Mouse (Mus musculus): ENCODE data around the gene Palm. TPM values are rescaled to one million over a fixed set of nuclear protein-coding genes. Genes with fewer than 3 reads are reported as not detected.

Palm gene
- polyA plus RNA-seq, 1 experiment from 2014 or later: 63.7 TPM

DNA sequence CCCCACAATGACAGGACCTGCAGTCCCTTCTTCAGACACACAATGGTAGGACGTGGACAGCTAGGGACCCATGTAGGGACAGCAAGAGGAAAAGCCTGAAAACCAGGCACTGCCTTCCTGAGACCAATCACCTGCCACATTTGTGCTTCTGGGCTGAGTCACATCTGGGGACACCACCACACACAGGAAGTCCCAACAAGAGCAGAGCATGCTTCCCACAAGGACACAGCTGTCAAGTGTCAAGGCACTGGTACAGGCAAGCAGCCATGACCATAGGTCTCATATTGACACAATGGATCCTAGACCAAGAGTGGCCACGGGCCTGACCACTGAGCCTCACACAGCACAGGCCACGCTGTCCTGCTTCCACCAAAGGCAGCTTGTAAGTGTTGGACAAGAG is 30.5 kb upstream of the Palm start:
- Histone ChIP-seq H3K4me3 (no peak overlapping the region), H3K36me3 (peaks cover 43% of the 10 kb centered on the region), H3K4me2 (no peak overlapping the region), H3K4me1 (peaks cover 29% of the 10 kb centered on the region), H3K27ac (no peak overlapping the region), H3K27me3 (no peaks in the 10 kb centered on the region), H3K9me3 (no peaks in the 10 kb centered on the region), H3K9ac (no peak overlapping the region)
- 83% methylated on average over 3 of the region's 3 CpGs for WGBS
- no peak for ATAC-seq (ENCODE audit: borderline replicate concordance, extremely low read depth, low FRiP score, low TSS enrichment)

- H3K36me3 ChIP-seq: peaks cover 29% of the 10 kb centered on the region
- peaks cover 36% of the 10 kb centered on the region for H3K4me1 ChIP-seq
- no peaks in the 10 kb centered on the region for H3K9me3 ChIP-seq
- H3K27me3 ChIP-seq: no peaks in the 10 kb centered on the region
- whole genome bisulfite sequencing: 70% methylated on average over 7 of the region's 7 CpGs
- no peak for ATAC-seq (ENCODE audit: borderline replicate concordance, extremely low read depth, low FRiP score, low TSS enrichment)
- no peak overlapping the region for H3K4me2 ChIP-seq
- no peak overlapping the region for H3K9ac ChIP-seq
- H3K27ac ChIP-seq: no peak overlapping the region
- H3K4me3 ChIP-seq: no peak overlapping the region
These were observed 29.1 kb upstream of the Palm start for GRCm38 (mm10) chr10:79764234-79764633.

- Histone ChIP-seq H3K27me3 (no peaks in the 10 kb centered on the region), H3K9ac (peak overlapping the region; percentile 93), H3K9me3 (no peaks in the 10 kb centered on the region), H3K4me3 (peak overlapping the region; percentile 92), H3K4me2 (peak overlapping the region; percentile 94), H3K27ac (no peak overlapping the region), H3K36me3 (peaks cover 22% of the 10 kb centered on the region), H3K4me1 (peaks cover 36% of the 10 kb centered on the region)
- ATAC-seq (ENCODE audit: borderline replicate concordance, extremely low read depth, low FRiP score, low TSS enrichment): no peak
- 56% methylated on average over 2 of the region's 2 CpGs for WGBS
These were observed 28.1 kb upstream of the Palm start for GRCm38 (mm10) chr10:79765228-79765745.

GRCm38 (mm10) chr10:79766001-79766507 is 27.3 kb upstream of the Palm start:
- no peak for ATAC-seq (ENCODE audit: borderline replicate concordance, extremely low read depth, low FRiP score, low TSS enrichment)
- WGBS: 3% methylated on average over 16 of the region's 16 CpGs
- Histone ChIP-seq H3K4me1 (peaks cover 36% of the 10 kb centered on the region), H3K9me3 (no peaks in the 10 kb centered on the region), H3K9ac (peak overlapping the region; percentile 93), H3K4me3 (peak overlapping the region; percentile 92), H3K36me3 (peaks cover 15% of the 10 kb centered on the region), H3K27me3 (no peaks in the 10 kb centered on the region), H3K27ac (peak overlapping the region; percentile 95), H3K4me2 (peak overlapping the region; percentile 94)

- ATAC-seq (ENCODE audit: borderline replicate concordance, extremely low read depth, low FRiP score, low TSS enrichment): peak; percentile 93
- H3K27ac ChIP-seq: peak within 1 kb of the TSS; percentile 95
- peaks cover 8% of the 10 kb centered on the region for H3K36me3 ChIP-seq
- H3K9ac ChIP-seq: peak within 1 kb of the TSS; percentile 93
- H3K4me2 ChIP-seq: peak within 1 kb of the TSS; percentile 94
- H3K4me1 ChIP-seq: peaks cover 36% of the 10 kb centered on the region
- no peaks in the 10 kb centered on the region for H3K9me3 ChIP-seq
- H3K4me3 ChIP-seq: peak within 1 kb of the TSS; percentile 92
- under 1% methylated on average over 101 of the region's 101 CpGs for WGBS
- no peaks in the 10 kb centered on the region for H3K27me3 ChIP-seq
These were observed 26.7 kb upstream of the Palm start, which contains the start of gene Rnf126 for GRCm38 (mm10) chr10:79766508-79767325. Gene Rnf126, minus strand, starts transcription at chr10:79766952.

DNA sequence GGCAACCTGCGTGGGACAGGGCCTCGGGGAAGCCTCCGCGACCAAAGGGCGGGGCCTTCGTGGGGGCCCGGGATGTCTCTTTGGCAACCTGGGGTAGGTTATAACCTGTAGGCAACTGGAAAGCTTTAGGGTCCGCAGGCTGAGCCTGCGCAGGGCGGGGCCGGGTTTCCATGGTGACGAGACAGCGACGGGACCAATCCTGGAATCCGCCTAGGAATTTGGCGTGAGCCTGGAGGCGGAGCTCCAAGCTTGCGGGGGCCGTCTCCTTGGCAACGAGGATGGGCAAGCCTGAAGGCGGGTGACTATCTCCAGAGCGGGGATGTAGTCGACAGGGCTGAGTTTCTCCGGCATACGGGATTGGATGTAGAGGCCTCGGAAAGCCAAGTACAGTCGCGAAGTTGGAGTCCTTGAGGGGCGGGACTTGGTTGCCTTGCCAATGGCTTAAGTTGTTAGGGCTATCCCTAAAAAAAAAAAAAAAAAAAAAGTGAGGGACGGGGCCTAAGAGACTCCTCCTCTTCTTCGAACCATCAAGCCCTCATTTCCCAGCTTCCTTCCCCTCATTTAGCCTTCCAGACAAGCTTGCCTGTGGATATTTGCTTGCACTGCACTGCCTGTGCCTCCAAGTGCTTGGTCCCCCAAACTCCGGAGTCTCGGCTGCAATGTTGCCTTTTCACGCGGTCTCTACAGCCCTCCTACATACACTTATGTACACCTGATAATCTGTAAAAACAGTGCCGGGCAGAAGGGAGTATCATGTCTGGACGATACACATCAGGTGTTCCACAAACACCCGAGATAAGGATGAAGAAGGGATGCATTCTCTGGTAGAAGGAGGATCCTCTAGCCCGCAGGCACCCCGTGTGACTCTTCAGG is 25.8 kb upstream of the Palm start:
- H3K4me3 ChIP-seq: peak overlapping the region; percentile 92
- peak; percentile 81 for ATAC-seq (ENCODE audit: borderline replicate concordance, extremely low read depth, low FRiP score, low TSS enrichment)
- no peaks in the 10 kb centered on the region for H3K27me3 ChIP-seq
- H3K9me3 ChIP-seq: no peaks in the 10 kb centered on the region
- H3K9ac ChIP-seq: peak overlapping the region; percentile 52
- H3K36me3 ChIP-seq: no peaks in the 10 kb centered on the region
- peak overlapping the region; percentile 94 for H3K4me2 ChIP-seq
- 8% methylated on average over 40 of the region's 40 CpGs for WGBS
- peak overlapping the region; percentile 95 for H3K27ac ChIP-seq
- peaks cover 36% of the 10 kb centered on the region for H3K4me1 ChIP-seq

GRCm38 (mm10) chr10:79768400-79768799 is 25.0 kb upstream of the Palm start:
- no peak for ATAC-seq (ENCODE audit: borderline replicate concordance, extremely low read depth, low FRiP score, low TSS enrichment)
- H3K27ac ChIP-seq: no peak overlapping the region
- H3K4me2 ChIP-seq: no peak overlapping the region
- H3K9ac ChIP-seq: no peak overlapping the region
- H3K36me3 ChIP-seq: no peaks in the 10 kb centered on the region
- H3K4me3 ChIP-seq: no peak overlapping the region
- WGBS: 2% methylated on average over 5 of the region's 5 CpGs
- H3K4me1 ChIP-seq: peaks cover 36% of the 10 kb centered on the region
- H3K9me3 ChIP-seq: no peaks in the 10 kb centered on the region
- H3K27me3 ChIP-seq: no peaks in the 10 kb centered on the region

DNA sequence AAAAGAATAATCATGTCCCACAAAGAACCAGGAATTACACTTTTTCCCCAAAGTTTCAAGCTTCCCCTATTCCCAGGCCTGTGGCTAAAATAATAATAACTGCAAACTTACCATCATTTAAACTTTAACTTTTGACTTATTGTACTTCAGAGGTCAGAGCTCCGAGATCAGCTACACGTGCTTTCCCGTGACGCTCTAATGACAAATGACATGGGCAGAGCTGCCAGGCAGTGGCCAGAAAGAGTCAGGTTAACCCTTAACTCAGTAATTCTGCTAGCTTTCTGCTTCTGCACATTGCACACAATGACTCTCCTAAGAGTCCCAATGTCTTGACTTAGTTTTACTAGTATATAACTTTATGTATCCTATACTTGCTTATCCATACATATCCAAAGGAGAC is 24.0 kb upstream of the Palm start:
- Histone ChIP-seq H3K9me3 (no peaks in the 10 kb centered on the region), H3K4me3 (no peak overlapping the region), H3K36me3 (no peaks in the 10 kb centered on the region), H3K4me1 (peaks cover 30% of the 10 kb centered on the region), H3K27ac (no peak overlapping the region), H3K9ac (no peak overlapping the region), H3K4me2 (no peak overlapping the region), H3K27me3 (no peaks in the 10 kb centered on the region)
- WGBS: 14% methylated on average over 4 of the region's 4 CpGs
- no peak for ATAC-seq (ENCODE audit: borderline replicate concordance, extremely low read depth, low FRiP score, low TSS enrichment)

GRCm38 (mm10) chr10:79772320-79772719 is 21.1 kb upstream of the Palm start:
- no peaks in the 10 kb centered on the region for H3K36me3 ChIP-seq
- WGBS: 88% methylated on average over 3 of the region's 3 CpGs
- H3K27ac ChIP-seq: no peak overlapping the region
- no peak overlapping the region for H3K4me3 ChIP-seq
- H3K4me1 ChIP-seq: peaks cover 19% of the 10 kb centered on the region
- no peak overlapping the region for H3K4me2 ChIP-seq
- ATAC-seq (ENCODE audit: borderline replicate concordance, extremely low read depth, low FRiP score, low TSS enrichment): no peak
- no peaks in the 10 kb centered on the region for H3K9me3 ChIP-seq
- no peak overlapping the region for H3K9ac ChIP-seq
- no peaks in the 10 kb centered on the region for H3K27me3 ChIP-seq

DNA sequence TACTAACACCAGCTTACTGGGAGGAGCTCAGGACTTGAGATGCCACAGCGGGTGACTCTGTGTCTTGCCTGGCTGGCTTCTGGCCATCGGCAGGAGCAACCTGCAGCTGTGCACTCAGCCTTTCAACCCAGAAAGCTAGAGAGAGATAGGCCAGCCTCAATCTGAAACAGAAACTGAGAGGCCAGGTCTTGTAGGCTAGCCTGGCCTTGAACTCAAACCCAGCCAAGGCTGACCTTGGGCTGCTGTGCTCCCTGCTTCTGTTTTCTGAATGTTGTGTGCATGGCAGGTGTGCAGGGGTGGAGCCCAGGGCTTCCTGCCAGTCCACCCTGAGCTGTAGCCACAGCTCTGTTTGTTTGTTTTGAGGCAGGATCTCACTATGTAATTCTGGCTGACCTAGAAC is 20.2 kb upstream of the Palm start:
- ATAC-seq (ENCODE audit: borderline replicate concordance, extremely low read depth, low FRiP score, low TSS enrichment): no peak
- Histone ChIP-seq H3K9me3 (no peaks in the 10 kb centered on the region), H3K4me1 (peaks cover 19% of the 10 kb centered on the region), H3K27ac (no peak overlapping the region), H3K36me3 (no peaks in the 10 kb centered on the region), H3K27me3 (no peaks in the 10 kb centered on the region), H3K4me3 (no peak overlapping the region), H3K4me2 (no peak overlapping the region), H3K9ac (no peak overlapping the region)
- 87% methylated on average over 2 of the region's 2 CpGs for WGBS

GRCm38 (mm10) chr10:79774486-79775279 is 18.7 kb upstream of the Palm start:
- Histone ChIP-seq H3K9me3 (no peaks in the 10 kb centered on the region), H3K27me3 (peaks cover 10% of the 10 kb centered on the region; the same call in 1 of the 2 replicates), H3K9ac (no peak overlapping the region), H3K4me3 (no peak overlapping the region), H3K36me3 (no peaks in the 10 kb centered on the region), H3K27ac (no peak overlapping the region), H3K4me2 (no peak overlapping the region), H3K4me1 (peaks cover 29% of the 10 kb centered on the region)
- ATAC-seq (ENCODE audit: borderline replicate concordance, extremely low read depth, low FRiP score, low TSS enrichment): no peak
- 59% methylated on average over 5 of the region's 5 CpGs for WGBS
